Mouse (Mus musculus) mouse embryonic stem cell (cell line): Measurements from ENCODE around the gene Rps18.

Source experiments
- in situ Hi-C, 2 experiments: fragments of 300-500 bp; cut with MboI; formaldehyde crosslinking; loops; 1 replicate in 1 of 2; 3 replicates in 1 of 2; pipeline ENCODE4 v1.14.3; 2019 to 2020; ENCODE audit warnings: low sequenced_read_pairs in 2 of 2, low pct_unique_long_range_greater_than_20kb in 1 of 2, mixed read lengths in 1 of 2; ENCODE audit not compliant: unreplicated experiment in 1 of 2

Rps18 gene

DNA sequence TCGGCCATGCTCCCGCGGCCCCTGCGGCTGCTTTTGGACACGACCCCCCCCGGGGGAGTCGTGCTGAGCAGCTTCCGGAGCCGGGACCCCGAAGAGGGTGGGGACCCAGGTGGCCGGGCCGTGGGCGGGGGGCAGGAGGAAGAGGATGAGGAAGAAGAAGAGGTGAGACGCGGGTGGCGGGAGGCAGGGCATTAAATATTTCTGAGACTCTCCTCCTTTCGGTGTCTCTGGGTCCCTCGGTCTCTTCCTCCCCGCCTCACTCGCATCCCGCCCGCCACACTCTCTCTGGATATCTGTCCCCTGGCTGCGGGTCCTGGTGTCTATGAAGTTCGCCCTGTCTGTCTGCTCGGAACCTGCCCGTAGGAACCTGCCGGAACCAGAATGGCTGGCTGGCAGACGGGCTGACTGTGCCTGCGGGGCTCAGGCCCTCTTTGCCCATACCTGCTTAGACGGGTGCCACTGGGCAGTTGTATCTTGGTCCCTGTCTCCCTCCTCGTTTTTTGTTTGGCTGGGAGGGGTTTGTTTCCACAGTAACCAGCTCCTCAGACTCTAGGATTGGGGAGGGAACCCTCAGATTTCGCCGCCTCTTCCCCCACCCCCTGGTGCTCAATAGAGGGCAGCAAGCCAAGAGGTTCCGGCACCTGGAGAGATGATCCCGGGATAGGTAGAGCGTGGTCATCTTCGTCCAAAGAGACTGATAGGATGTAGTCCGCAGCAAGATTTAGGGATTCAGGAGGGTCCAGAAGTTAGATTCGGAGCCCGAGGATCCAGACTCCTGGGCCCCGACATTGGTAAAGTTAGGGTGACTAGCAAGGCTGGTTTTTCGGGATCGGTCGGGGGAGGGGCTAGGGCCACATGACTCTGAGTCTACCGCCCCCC lies 25.3 kb downstream of the Rps18 start:
- in situ Hi-C loops: loop anchor here in 1 of 2 experiments (5.0 kb wide), 1 partner anchor 38 kb away; the partner anchor contains the start of gene Kifc1

DNA sequence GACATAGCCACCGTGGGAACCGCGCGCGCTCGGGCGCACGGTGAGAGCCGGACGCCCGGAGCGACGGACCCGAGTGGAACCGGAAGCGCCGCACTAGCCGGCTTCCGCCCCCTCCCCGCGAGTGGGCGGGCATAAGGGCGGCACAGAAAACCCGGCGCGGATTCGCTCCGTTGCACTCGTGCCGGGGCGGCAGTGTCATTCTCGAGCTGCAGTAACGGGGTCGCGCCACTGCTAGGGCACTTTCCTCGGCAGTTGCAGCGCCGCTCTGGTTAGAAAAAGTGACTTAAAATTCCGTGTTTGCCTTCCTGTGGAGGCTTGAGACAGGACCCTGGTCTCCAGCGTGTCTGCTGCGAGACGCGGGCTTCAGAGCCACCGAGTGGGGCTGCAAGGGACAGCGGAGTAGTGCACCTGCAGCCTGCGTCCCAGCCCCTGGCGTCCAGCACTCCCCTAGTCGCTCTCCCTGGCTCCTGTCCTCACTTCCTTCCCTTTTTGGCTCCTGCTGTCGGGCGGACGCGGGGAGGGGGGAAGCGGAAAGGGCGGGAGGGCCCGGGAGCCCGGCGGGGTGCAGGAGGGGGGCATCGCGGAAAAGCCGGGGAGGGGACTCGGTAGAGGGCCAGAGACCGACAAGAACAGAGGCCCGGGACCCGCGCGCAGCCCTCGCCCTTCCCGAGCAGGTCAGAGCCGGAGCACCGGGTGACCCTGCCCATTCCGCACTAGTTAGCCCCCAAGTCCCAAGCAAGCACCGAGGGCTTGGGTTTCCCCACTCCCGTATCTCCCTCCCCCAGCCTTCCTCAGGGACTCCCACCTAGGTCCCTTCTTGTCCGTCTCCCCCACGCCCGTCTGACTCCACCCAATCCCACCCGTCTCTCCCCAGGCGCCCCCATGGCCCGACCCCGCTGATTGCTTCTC lies 26.2 kb downstream of the Rps18 start, which contains the start of gene Rgl2:
TSS of gene Rgl2 (plus strand) at position 173 of the 909 bp plus-strand sequence.
- in situ Hi-C loops: loop anchor here in 1 of 2 experiments (5.0 kb wide), 1 partner anchor 37 kb away; the partner anchor contains the start of gene Kifc1

DNA sequence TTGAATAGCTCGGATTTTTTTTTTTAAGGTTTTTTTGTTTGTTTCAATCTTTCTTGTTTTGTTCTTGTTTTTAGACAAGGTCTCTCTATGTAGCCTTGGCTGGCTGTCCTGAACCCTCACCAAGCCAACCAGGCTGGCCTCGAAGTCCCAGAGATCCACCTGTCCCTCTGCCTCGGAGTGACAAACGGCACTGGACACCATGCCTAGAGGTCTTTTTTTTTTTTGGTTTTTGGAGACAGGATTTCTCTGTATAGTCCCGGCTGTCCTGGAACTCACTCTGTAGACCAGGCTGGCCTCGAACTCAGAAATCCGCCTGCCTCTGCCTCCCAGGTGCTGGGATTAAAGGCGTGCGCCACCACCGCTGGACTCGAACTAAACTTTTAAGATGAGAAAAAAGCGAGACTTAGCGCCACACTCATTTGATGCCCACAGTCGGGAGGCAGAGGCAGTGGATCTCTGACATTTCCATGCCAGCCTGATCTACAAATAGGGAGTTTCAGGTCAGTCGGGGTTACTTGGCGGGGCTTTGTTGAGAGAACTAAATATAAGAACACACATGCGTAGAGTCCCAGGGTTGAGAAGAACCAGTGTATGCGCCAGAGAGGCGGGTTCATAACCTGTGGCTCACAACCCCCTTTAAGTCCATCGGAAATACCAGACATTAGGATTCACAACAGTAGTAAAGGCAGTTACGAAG lies 27.4 kb downstream of the Rps18 start:
- in situ Hi-C loops: no loop called here

DNA sequence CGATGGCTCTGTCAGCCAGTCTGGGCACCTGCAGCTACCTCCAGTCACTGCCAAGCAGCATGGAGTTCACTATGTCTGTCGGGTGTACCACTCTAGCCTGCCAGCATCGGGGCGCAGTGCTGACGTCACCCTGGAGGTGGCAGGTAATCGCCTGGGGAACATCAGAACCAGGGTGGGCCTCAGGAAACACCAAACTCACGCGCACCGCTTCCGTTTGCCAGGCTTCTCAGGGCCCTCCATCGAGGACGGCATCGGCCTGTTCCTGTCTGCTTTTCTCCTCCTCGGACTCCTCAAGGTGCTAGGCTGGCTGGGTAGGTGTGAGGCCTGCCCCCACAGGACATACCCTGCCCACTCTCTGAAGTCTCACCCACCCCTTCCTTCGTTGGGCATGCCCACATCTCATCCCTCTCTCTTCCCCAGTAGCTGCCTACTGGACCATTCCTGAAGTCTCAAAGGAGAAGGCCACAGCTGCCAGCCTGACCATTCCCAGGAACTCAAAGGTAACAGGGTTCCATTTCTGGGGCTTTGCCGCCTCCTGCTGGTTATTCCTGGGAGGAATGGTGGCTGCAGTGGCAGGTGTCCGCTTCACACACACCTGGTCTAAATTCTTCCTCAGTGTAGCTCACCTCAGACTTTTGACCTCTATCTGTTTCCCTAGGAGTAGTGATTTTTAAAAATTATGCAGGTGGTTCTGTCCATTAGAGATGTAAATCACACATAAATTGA lies 29.4 kb downstream of the Rps18 start:
- in situ Hi-C loops: no loop called here

GRCm38 (mm10) chr17:33925406-33926116 lies 30.2 kb downstream of the Rps18 start:
- in situ Hi-C loops: no loop called here

DNA sequence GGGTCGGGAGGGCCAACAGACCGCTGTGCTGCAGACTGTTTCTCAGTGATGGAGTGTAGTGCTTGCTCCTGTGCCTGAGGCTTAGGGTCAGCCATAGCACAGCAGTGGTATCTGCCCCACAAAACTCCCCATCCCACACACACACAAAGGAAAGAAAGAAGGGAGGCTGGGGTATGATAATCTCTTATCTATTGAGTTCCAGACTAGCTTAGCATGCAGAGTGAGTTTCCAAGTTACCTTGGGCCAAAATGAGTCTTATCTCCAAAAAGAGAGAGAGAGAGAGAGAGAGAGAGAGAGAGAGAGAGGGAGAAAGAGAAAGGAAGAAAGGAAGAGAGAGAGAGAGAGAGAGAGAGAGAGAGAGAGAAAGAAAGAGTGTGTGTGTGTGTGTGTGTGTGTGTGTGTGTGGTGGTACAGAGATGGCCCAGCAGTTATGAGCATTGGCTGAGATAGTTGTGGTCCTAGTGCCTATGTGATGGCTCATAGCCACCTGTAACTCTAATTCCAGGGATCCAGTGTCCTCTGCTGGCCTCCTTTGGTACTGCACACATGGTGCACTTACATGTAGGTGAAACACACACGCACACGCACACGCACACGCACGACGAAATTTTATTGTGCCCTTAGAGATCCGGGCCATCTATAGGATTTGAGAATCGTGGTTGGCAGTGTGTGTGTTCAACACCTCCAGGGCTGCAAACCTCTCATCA lies 31.1 kb downstream of the Rps18 start:
- in situ Hi-C loops: no loop called here

DNA sequence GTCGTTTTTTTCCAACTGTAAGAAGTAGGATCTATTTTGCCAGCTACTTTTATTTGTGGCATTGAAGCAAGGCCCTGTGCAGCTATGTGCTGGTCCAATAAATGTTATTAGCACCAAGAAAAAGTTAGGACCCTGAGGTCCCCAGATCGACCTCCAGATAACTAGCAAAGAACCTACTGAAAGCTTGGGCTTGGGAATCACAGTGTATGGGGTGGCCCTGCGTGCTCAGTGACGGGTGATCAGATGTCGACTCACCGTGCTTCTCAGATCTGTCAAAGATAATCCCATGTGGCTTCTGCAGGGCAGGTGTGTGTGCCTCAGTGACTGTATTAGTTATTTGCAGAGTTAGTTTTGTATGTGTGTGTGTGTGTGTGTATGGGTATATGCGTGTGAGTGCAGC lies 34.4 kb downstream of the Rps18 start:
- in situ Hi-C loops: no loop called here

GRCm38 (mm10) chr17:33920282-33921097 lies 35.3 kb downstream of the Rps18 start:
- in situ Hi-C loops: no loop called here

DNA sequence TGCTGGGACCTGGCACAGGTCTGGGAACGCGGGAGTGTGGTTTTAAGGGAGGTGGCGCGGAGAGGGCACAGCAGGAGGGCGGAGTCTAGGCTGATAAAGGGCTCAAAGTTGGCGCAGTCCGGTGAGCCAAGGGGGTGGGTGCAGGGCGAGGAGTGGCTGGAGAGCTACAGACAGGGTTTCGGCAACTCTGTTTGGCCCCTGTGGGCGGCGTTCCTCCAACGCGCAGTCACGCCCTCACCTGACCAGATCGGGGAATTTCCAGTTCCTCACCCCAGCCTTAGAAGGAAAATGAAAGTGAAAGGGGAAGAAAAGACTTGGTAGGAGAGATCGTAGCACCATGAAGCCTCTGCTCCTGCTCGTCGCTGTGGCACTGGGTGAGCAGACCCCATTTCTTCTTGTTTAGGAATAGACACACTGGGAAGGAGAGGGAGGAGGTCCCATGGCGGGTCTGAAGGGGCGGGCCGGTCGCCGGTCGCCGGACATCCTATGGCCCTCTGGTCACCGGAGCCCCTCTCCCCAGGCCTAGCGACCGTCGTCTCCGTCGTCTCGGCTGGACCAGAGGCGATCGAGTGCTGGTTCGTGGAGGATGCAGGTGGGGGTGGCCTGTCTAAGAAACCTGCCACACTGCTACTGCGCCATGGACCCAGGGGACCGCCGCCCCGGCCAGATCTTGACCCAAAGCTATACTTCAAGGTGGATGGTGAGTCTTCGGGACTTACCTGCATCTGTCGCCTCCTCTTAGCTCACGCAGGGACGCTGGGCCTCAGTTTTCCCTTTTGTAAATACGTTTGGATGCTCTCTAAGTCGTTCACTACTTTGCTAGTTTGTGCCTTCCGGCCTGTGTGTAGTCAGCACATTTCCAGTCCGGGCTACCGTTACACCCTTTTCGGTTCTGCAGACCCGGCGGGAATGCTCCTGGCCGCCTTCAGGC lies 36.2 kb downstream of the Rps18 start:
- in situ Hi-C loops: no loop called here

- in situ Hi-C loops: no loop called here
Measured at GRCm38 (mm10) chr17:33918293-33919203, 37.3 kb downstream of the Rps18 start.

DNA sequence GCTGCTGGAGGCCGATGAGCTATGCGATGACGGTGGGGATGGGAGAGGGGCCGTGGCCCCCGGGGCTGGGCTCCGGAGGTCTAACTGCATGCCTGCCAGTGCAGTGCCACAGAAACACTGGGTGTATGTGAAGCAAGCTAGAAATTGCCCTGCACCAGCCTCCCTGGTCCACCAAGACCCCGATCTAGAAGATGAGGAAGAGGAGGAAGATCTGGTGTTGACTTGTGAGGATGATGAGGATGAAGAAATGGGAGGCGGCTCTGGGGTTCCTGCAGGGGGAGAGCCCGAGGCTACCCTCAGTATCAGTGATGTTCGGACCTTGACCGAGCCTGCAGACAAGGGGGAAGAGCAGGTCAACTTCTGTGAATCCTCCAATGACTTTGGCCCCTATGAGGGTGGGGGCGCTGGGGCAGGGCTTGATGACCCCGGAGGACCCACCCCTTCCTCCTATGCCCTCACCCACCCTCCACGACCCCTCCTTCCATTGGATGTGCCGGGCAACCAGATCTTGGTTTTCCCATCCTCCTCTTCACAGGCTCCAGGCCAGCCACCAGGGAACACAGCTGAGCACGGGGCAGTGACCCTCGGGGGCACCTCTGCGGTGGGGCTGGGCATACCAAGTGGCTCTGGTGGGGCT lies 38.0 kb downstream of the Rps18 start:
- in situ Hi-C loops: no loop called here

- in situ Hi-C loops: no loop called here
Measured at GRCm38 (mm10) chr17:33916847-33917655, 38.8 kb downstream of the Rps18 start.

GRCm38 (mm10) chr17:33916294-33916693 lies 39.5 kb downstream of the Rps18 start:
- in situ Hi-C loops: no loop called here
